Mouse (Mus musculus) lung, embryonic 16.5 days (tissue): ENCODE results near the gene Kirrel3. TPM values are rescaled to one million over a fixed set of nuclear protein-coding genes. Genes with fewer than 3 reads are reported as not detected.
A peak's percentile ranks its signal among the peaks of the same experiment; 100 is the strongest.

ENCODE experiments used
- ATAC-seq: fragments of 200-750 bp; cut with Nextera tagmentation; 2 replicates; pipeline ENCODE4 v1.8.0; 2017; ENCODE audit warnings: low read depth, mild to moderate bottlenecking, moderate library complexity
- H3K27ac ChIP-seq: fragments of 300-500 bp; sonication (generic); 2 replicates; pipeline ENCODE4 v1.5.1; 2014; ENCODE audit warnings: mild to moderate bottlenecking, control low read depth, low read length
- H3K27me3 ChIP-seq: fragments of 300-500 bp; sonication (generic); 2 replicates; pipeline ENCODE4 v1.6.1; 2014; ENCODE audit warnings: low read depth, low read length, mixed read lengths; ENCODE audit not compliant: control insufficient read depth, insufficient read depth
- H3K36me3 ChIP-seq: fragments of 300-500 bp; sonication (generic); 2 replicates; pipeline ENCODE4 v1.6.1; 2014; ENCODE audit warnings: low read length; ENCODE audit not compliant: control insufficient read depth, insufficient read depth
- H3K4me1 ChIP-seq: fragments of 300-500 bp; sonication (generic); replicated peaks from 2 replicates; pipeline ENCODE4 v1.6.1; 2014; ENCODE audit warnings: low read length, mixed read lengths; ENCODE audit not compliant: control insufficient read depth, insufficient read depth
- H3K4me2 ChIP-seq: fragments of 300-500 bp; sonication (generic); 2 replicates; pipeline ENCODE4 v1.6.1; 2014; ENCODE audit warnings: low read depth, low read length, control low read depth
- H3K4me3 ChIP-seq: fragments of 300-500 bp; sonication (generic); 2 replicates; pipeline ENCODE4 v1.5.1; 2014; ENCODE audit warnings: mild to moderate bottlenecking, low read length, control low read depth
- H3K9ac ChIP-seq: fragments of 300-500 bp; sonication (generic); 2 replicates; pipeline ENCODE4 v1.6.1; 2014; ENCODE audit warnings: low read length, control low read depth
- H3K9me3 ChIP-seq: fragments of 300-500 bp; sonication (generic); 2 replicates; pipeline ENCODE4 v1.6.1; 2016; ENCODE audit warnings: low read length; ENCODE audit not compliant: control insufficient read depth
- WGBS: fragments of 180-500 bp; shearing (Covaris S2); extraction: QIAGEN DNeasy Blood & Tissue Kit; methylation state at CpG from one replicate; pipeline ENCODE4 v1.1.7; 2014; 5-methylcytosine and 5-hydroxymethylcytosine counted together
- polyA plus RNA-seq: library from polyadenylated mRNA; unstranded; fragments of >200 nt; fragmentation: Nextera tagmentation; extraction: Ambion mirVana; gene quantifications from 2 replicates; pipeline ENCODE4 v1.2.1, GENCODE M21; 2015

Kirrel3 gene
- polyA plus RNA-seq, 1 experiment from 2014 or later: 1.2 TPM

DNA sequence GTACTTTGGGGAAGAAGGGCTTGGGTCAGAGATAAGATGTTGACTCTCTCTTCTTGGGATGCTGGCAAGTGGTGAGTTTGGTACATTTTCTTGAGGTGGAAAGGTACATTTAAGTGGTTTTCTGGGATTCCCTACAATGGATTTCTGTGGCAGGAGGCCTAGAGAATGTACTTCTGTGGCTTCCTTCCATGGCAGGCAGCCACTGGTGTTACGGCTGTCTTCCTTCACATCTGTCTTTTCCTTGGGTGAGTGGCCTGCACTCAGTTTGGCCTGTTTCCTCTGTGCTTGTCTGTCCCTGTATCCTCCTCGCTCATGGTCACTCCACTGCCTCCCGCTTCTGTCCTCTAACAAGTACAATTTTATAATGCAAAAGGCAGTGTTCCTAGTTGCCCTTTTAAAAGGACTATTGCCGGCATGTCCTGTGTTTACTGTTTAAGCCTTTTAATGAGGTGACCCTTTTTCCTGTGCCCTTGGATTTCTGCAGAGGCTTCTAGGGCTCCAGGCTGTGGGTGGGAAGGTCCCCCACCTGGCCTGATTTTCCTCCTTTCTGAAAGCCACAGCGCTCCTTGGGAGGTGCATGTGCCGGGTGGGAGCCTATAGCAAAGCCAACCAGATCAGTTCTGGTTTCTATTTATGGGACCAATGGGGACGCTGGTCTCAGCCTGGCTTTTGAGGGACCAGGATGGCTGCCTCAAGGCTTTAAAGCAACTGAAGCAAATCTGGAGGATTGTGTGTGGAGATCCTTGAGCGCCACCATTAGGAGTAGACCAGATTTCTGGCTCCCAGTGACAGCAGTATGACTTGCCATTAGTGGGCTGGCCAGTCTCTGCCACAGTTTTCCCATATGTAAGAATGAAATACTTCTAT lies 491.1 kb downstream of the Kirrel3 start:
- Histone ChIP-seq H3K9me3 (no peaks in the 10 kb centered on the region), H3K27me3 (no peaks in the 10 kb centered on the region), H3K4me3 (no peak overlapping the region), H3K36me3 (no peaks in the 10 kb centered on the region), H3K9ac (no peak overlapping the region), H3K27ac (no peak overlapping the region), H3K4me2 (no peak overlapping the region), H3K4me1 (no peaks in the 10 kb centered on the region)
- WGBS: 67% methylated on average over 8 of the region's 8 CpGs
- ATAC-seq: no peak

DNA sequence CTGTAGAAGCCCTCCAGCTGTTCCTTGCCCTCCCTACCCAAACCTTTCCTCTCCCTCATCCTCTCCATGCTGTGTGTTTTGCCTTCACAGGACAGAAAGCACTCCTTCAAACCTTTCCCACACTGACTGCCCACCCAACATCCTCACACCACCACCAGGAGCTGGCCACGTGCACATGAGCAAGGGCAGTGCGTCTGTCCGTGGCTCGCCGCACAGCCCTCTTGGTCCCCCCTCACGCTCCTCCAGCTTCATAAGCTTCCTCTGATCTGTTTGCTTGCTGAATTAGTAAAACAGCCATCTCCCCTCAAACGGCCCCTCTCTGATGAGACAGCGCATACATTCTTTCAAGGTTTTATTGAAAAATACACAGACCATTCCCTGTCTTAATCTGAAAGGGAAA lies 492.0 kb downstream of the Kirrel3 start:
- Histone ChIP-seq H3K4me1 (no peaks in the 10 kb centered on the region), H3K9me3 (no peaks in the 10 kb centered on the region), H3K27ac (no peak overlapping the region), H3K4me3 (no peak overlapping the region), H3K27me3 (no peaks in the 10 kb centered on the region), H3K36me3 (no peaks in the 10 kb centered on the region), H3K4me2 (no peak overlapping the region), H3K9ac (no peak overlapping the region)
- WGBS: 39% methylated on average over 8 of the region's 8 CpGs
- ATAC-seq: no peak

DNA sequence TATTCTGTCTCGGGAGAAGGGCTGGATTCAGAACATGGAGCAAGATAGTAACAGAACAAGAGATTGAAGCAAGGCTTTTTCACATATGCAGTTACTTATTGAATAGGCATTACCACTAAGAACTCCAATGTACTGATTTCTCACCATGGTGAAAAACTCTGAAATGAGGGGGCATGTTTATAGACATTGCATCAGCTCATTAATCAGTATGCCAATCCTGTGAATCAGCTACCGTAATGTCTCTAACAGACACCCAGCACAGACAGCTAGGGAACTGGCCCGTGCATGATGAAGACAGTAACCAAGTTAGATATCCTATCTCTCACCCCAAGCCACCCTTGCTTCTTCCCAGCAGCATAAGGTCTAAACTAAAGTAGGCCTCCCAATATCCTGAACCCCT lies 492.5 kb downstream of the Kirrel3 start:
- no peak overlapping the region for H3K27ac ChIP-seq
- no peaks in the 10 kb centered on the region for H3K4me1 ChIP-seq
- no peak overlapping the region for H3K4me3 ChIP-seq
- H3K27me3 ChIP-seq: no peaks in the 10 kb centered on the region
- 58% methylated on average over 3 of the region's 3 CpGs for WGBS
- no peaks in the 10 kb centered on the region for H3K36me3 ChIP-seq
- no peaks in the 10 kb centered on the region for H3K9me3 ChIP-seq
- ATAC-seq: no peak
- no peak overlapping the region for H3K4me2 ChIP-seq
- H3K9ac ChIP-seq: no peak overlapping the region

DNA sequence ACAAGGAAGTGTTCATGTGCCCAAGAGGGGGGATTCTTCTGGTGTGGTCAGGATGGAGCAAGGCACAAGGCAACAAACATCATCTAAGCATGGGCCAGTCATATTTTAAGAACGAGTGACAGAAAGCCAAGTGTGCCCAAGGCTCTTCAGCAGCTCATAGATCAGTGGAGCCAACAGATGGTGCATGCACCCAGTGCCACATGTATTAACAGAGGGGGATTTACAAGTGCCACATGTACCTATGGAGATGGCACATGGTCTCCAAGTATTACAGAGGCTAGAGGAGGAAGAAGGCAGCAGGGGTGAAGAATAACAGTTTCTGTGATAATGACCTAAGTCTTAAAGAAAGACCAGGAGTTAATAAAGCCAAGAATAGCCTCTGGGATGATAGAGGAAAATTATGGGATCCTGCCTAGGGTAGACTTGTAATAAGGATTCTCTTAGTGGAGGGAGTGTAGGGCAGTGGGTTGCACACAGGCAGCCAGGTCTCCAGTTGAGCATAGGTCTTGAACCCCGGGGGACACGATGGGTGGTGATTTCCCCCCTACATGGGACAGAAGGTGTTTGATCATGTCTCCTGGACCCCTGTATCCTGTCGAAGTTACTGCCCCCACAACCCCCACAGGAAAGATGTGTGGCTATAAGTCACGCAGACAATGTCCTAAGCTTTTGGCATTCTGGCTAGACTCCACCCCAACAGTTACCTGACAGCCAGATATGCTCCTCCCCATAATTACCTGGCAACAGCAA lies 495.0 kb downstream of the Kirrel3 start:
- no peaks in the 10 kb centered on the region for H3K27me3 ChIP-seq
- ATAC-seq: no peak

DNA sequence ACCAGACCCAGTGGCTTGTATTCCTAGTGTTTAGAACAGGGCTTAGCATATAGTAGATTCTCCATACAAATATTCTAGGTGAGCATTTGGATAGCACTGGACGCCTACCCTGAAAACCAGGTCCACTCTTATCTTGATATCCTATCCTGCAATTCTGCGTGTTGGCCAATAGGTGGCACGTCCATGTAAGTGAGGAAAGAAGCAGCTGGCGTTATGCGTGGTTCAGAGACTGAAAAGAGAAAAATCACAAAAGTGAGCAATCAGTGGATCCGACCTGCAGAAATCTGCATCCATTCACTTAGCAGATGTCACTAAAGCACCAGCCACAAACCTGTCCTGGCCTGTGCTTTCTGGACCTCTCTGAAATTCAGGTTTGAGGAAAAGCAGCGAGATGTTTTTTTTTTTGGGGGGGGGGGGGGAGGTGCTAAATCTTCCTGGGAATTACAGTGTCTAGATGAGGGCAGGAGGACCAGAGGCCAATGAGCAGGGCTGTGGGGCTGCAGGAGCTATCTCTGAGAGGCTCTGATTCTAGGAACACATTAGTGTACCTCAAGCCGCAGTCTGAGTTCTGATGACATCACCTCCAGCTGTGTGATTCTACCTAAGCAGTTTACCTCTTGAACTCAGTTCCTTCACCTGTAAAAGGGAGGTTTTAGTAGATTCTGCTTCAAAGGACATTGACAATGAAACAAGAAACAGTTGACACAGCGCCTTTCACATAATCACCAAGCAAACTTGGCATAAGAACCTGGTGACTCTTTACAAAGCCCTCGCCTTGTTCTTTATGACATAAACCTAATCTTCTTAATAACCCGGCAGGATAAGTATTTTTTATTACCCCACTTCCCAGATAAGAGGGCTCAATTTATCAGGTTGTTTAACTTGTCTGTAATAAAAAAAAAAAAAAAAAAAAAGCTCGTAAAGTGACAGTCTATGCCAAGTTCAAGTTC lies 498.1 kb downstream of the Kirrel3 start:
- Histone ChIP-seq H3K4me2 (peak overlapping the region; percentile 40; the same call in 1 of the 2 replicates), H3K4me1 (no peaks in the 10 kb centered on the region), H3K27ac (no peak overlapping the region), H3K9me3 (no peaks in the 10 kb centered on the region), H3K36me3 (no peaks in the 10 kb centered on the region), H3K9ac (0 out of 2 replicates have a peak overlapping the region, but pooled peaks have one; percentile 42), H3K27me3 (no peaks in the 10 kb centered on the region), H3K4me3 (no peak overlapping the region)
- WGBS: 28% methylated on average over 12 of the region's 12 CpGs
- no peak for ATAC-seq

More for the DNA sequence above, 495.0 kb downstream of the Kirrel3 start:
- no peaks in the 10 kb centered on the region for H3K9me3 ChIP-seq
- H3K36me3 ChIP-seq: no peaks in the 10 kb centered on the region
- no peak overlapping the region for H3K27ac ChIP-seq
- 82% methylated on average over 5 of the region's 5 CpGs for WGBS
- no peak overlapping the region for H3K9ac ChIP-seq
- no peaks in the 10 kb centered on the region for H3K4me1 ChIP-seq
- no peak overlapping the region for H3K4me3 ChIP-seq
- no peak overlapping the region for H3K4me2 ChIP-seq

DNA sequence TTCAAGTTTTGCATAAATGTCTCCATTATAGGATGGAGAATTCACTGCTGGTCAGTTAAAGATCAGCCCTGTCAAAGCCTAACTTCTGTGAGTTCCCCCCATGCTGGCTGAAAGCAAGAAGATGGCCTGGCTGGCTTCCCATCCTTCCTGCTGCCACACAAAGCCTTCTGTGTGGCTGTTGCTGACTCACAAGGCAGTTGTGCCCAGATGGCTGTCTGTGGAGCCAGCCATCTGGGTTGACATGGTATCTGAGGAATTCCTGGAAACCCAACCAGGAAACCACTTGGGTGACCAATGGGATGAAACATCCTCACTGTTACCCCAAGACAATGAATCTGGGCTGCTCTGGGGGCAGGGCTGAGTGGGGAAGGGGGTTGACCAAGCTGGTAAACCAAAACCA lies 500.5 kb downstream of the Kirrel3 start:
- Histone ChIP-seq H3K4me3 (no peak overlapping the region), H3K4me2 (no peak overlapping the region), H3K36me3 (no peaks in the 10 kb centered on the region), H3K9ac (no peak overlapping the region), H3K4me1 (no peaks in the 10 kb centered on the region), H3K9me3 (no peaks in the 10 kb centered on the region), H3K27me3 (no peaks in the 10 kb centered on the region), H3K27ac (no peak overlapping the region)
- ATAC-seq: no peak

DNA sequence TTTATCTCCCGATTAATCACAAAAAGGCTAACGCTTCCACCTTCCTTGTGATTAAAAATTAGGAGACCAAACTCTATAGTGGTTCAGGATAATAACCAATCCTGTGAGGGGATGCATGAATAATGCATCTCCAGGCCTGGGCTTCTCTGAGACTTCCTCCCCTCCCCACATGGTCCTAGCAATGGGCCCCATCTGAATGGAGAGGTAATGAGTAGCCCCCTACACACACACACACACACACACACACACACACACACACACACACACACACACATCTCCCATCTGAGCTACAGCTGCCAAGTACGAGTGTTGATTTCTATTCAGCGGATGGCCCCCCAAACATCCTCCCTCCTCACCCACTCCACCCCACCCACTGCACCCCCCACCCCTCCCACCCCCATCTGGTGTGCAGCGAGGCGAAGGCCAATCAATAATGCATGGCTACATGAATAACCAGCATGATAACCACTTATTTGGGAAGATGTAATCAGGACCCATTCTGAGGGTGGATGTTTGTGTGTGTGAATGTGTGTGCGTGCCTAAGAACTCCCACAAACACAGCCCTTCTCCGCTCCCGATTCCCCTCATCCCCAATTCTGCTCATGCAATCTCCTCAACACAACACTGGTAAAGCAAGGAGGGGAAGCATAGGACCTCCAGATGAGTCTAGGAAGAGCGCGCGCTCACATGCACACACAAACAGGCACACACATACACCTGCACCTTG lies 501.9 kb downstream of the Kirrel3 start:
- Histone ChIP-seq H3K9ac (no peak overlapping the region), H3K4me2 (no peak overlapping the region), H3K36me3 (no peaks in the 10 kb centered on the region), H3K4me3 (no peak overlapping the region), H3K27ac (no peak overlapping the region), H3K4me1 (peaks cover 6% of the 10 kb centered on the region; the same call in 1 of the 2 replicates), H3K9me3 (no peaks in the 10 kb centered on the region), H3K27me3 (no peaks in the 10 kb centered on the region)
- WGBS: 88% methylated on average over 12 of the region's 12 CpGs
- no peak for ATAC-seq

DNA sequence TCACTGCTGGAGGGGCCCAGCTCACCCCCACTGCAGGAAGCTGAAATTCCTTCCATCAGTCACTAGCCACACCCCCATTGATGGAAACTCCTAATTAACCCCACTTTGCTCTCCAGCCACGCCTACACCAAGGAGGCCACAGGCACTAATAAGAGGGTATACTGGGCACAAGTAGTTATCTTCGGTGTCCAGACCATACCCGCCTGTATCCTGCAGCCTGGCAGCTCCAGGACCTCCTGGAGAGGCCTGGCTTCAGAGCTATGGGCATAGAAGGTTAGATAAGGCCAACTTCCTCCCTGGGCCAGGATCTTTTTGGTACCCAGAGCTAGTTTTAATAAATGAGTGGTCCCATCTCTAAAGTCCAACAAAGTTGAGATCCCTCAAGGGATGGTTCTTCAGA lies 503.0 kb downstream of the Kirrel3 start:
- Histone ChIP-seq H3K9me3 (no peaks in the 10 kb centered on the region), H3K9ac (no peak overlapping the region), H3K27me3 (no peaks in the 10 kb centered on the region), H3K4me1 (peaks cover 16% of the 10 kb centered on the region), H3K4me2 (no peak overlapping the region), H3K36me3 (no peaks in the 10 kb centered on the region), H3K4me3 (no peak overlapping the region), H3K27ac (no peak overlapping the region)
- WGBS: 82% methylated on average over 3 of the region's 3 CpGs
- ATAC-seq: no peak
